Mouse (Mus musculus): Measurements from ENCODE around the gene Slc25a11. TPM values are rescaled to one million over a fixed set of nuclear protein-coding genes. Genes with fewer than 3 reads are reported as not detected.

Gene Slc25a11
- 150 and 153 TPM in 2 replicates for polyA plus RNA-seq (2015; fragmentation: Nextera tagmentation; extraction: Ambion mirVana)

GRCm38 (mm10) chr11:70646691-70647650 lies at the start of gene Slc25a11, which contains the start of gene Rnf167:
Gene Slc25a11 (minus strand): TSS chr11:70647479.
Gene Rnf167 (plus strand): TSS chr11:70647235.
- WGBS: under 1% methylated on average over 63 of the region's 63 CpGs
- H3K4me1 ChIP-seq (replicated peaks): peaks cover 50% of the 10 kb centered on the region

GRCm38 (mm10) chr11:70693504-70693903 lies 46.2 kb upstream of the Slc25a11 start:
- H3K27me3 ChIP-seq: no peaks in the 10 kb centered on the region
- H3K9ac ChIP-seq: no peak overlapping the region
- 70% methylated on average over 3 of the region's 3 CpGs for WGBS
- H3K4me3 ChIP-seq: no peak overlapping the region
- H3K27ac ChIP-seq (replicated peaks): no peak overlapping the region
- H3K4me1 ChIP-seq (replicated peaks): peaks cover 5% of the 10 kb centered on the region
- ATAC-seq (ENCODE audit: low read depth): no peak
- no peak overlapping the region for H3K4me2 ChIP-seq
- no peaks in the 10 kb centered on the region for H3K36me3 ChIP-seq
- no peaks in the 10 kb centered on the region for H3K9me3 ChIP-seq

More at GRCm38 (mm10) chr11:70646691-70647650, at the start of gene Slc25a11, which contains the start of gene Rnf167:
- Histone ChIP-seq H3K27me3 (no peaks in the 10 kb centered on the region), H3K27ac (replicated peaks) (peak within 1 kb of the TSS; percentile 94), H3K36me3 (peaks cover 66% of the 10 kb centered on the region), H3K9me3 (no peaks in the 10 kb centered on the region), H3K4me3 (peak within 1 kb of the TSS; percentile 87), H3K9ac (peak within 1 kb of the TSS; percentile 93), H3K4me2 (peak within 1 kb of the TSS; percentile 100)
- peak; percentile 91 for ATAC-seq (ENCODE audit: low read depth)

- ATAC-seq (ENCODE audit: low read depth): no peak
- WGBS: 60% methylated on average over 4 of the region's 4 CpGs
- Histone ChIP-seq H3K4me2 (no peak overlapping the region), H3K9me3 (no peaks in the 10 kb centered on the region), H3K9ac (no peak overlapping the region), H3K36me3 (peaks cover 16% of the 10 kb centered on the region), H3K4me1 (replicated peaks) (peaks cover 27% of the 10 kb centered on the region), H3K4me3 (no peak overlapping the region), H3K27me3 (no peaks in the 10 kb centered on the region), H3K27ac (replicated peaks) (no peak overlapping the region)
Observed at GRCm38 (mm10) chr11:70689578-70689977, 42.3 kb upstream of the Slc25a11 start.

GRCm38 (mm10) chr11:70688372-70688771 lies 41.1 kb upstream of the Slc25a11 start:
- Histone ChIP-seq H3K9ac (peak overlapping the region; percentile 90), H3K36me3 (peaks cover 28% of the 10 kb centered on the region), H3K27ac (replicated peaks) (peak overlapping the region; percentile 83), H3K4me1 (replicated peaks) (peaks cover 27% of the 10 kb centered on the region), H3K9me3 (no peaks in the 10 kb centered on the region), H3K27me3 (no peaks in the 10 kb centered on the region), H3K4me3 (peak overlapping the region; percentile 85), H3K4me2 (peak overlapping the region; percentile 72)
- 7% methylated on average over 8 of the region's 8 CpGs for WGBS
- ATAC-seq (ENCODE audit: low read depth): no peak

GRCm38 (mm10) chr11:70687601-70688199 lies 40.4 kb upstream of the Slc25a11 start, which contains the start of gene Camta2:
Gene Camta2 (minus strand): TSS chr11:70688105.
- Histone ChIP-seq H3K4me2 (peak within 1 kb of the TSS; percentile 72), H3K27me3 (no peaks in the 10 kb centered on the region), H3K4me1 (replicated peaks) (peaks cover 28% of the 10 kb centered on the region), H3K4me3 (peak within 1 kb of the TSS; percentile 85), H3K9ac (peak within 1 kb of the TSS; percentile 90), H3K27ac (replicated peaks) (peak within 1 kb of the TSS; percentile 83), H3K36me3 (peaks cover 35% of the 10 kb centered on the region), H3K9me3 (no peaks in the 10 kb centered on the region)
- under 1% methylated on average over 55 of the region's 55 CpGs for WGBS
- peak; percentile 84 for ATAC-seq (ENCODE audit: low read depth)

GRCm38 (mm10) chr11:70686901-70687566 lies 39.8 kb upstream of the Slc25a11 start:
- peak overlapping the region; percentile 83 for H3K27ac ChIP-seq (replicated peaks)
- WGBS: 4% methylated on average over 16 of the region's 16 CpGs
- H3K4me2 ChIP-seq: peak overlapping the region; percentile 72
- ATAC-seq (ENCODE audit: low read depth): peak; percentile 74
- peaks cover 41% of the 10 kb centered on the region for H3K36me3 ChIP-seq
- peak overlapping the region; percentile 90 for H3K9ac ChIP-seq
- no peaks in the 10 kb centered on the region for H3K27me3 ChIP-seq
- peaks cover 35% of the 10 kb centered on the region for H3K4me1 ChIP-seq (replicated peaks)
- no peaks in the 10 kb centered on the region for H3K9me3 ChIP-seq
- peak overlapping the region; percentile 85 for H3K4me3 ChIP-seq

GRCm38 (mm10) chr11:70683640-70684039 lies 36.4 kb upstream of the Slc25a11 start:
- Histone ChIP-seq H3K9me3 (no peaks in the 10 kb centered on the region), H3K4me2 (no peak overlapping the region), H3K4me1 (replicated peaks) (peaks cover 33% of the 10 kb centered on the region), H3K36me3 (peaks cover 69% of the 10 kb centered on the region), H3K27me3 (no peaks in the 10 kb centered on the region), H3K9ac (no peak overlapping the region), H3K27ac (replicated peaks) (no peak overlapping the region), H3K4me3 (no peak overlapping the region)
- 91% methylated on average over 5 of the region's 5 CpGs for WGBS
- ATAC-seq (ENCODE audit: low read depth): no peak

- no peaks in the 10 kb centered on the region for H3K27me3 ChIP-seq
- 11% methylated on average over 11 of the region's 11 CpGs for WGBS
- no peaks in the 10 kb centered on the region for H3K9me3 ChIP-seq
- no peak overlapping the region for H3K4me3 ChIP-seq
- H3K4me1 ChIP-seq (replicated peaks): peaks cover 21% of the 10 kb centered on the region
- H3K36me3 ChIP-seq: peaks cover 76% of the 10 kb centered on the region
- H3K4me2 ChIP-seq: peak overlapping the region; percentile 14; the same call in 1 of the 2 replicates
- H3K9ac ChIP-seq: peak overlapping the region; percentile 47; the same call in 1 of the 2 replicates
- H3K27ac ChIP-seq (replicated peaks): peak overlapping the region; percentile 61
- ATAC-seq (ENCODE audit: low read depth): 0 out of 2 replicates have a peak, but pooled peaks have one; percentile 51
Observed at GRCm38 (mm10) chr11:70681897-70682581, 34.8 kb upstream of the Slc25a11 start.

GRCm38 (mm10) chr11:70681170-70681569 lies 33.9 kb upstream of the Slc25a11 start:
- no peaks in the 10 kb centered on the region for H3K27me3 ChIP-seq
- H3K9ac ChIP-seq: no peak overlapping the region
- 62% methylated on average over 12 of the region's 12 CpGs for whole genome bisulfite sequencing
- H3K4me3 ChIP-seq: no peak overlapping the region
- H3K4me2 ChIP-seq: no peak overlapping the region
- no peak for ATAC-seq (ENCODE audit: low read depth)
- no peak overlapping the region for H3K27ac ChIP-seq (replicated peaks)
- no peaks in the 10 kb centered on the region for H3K9me3 ChIP-seq
- H3K4me1 ChIP-seq (replicated peaks): peaks cover 13% of the 10 kb centered on the region
- peaks cover 84% of the 10 kb centered on the region for H3K36me3 ChIP-seq

GRCm38 (mm10) chr11:70679894-70680293 lies 32.6 kb upstream of the Slc25a11 start:
- no peak overlapping the region for H3K9ac ChIP-seq
- H3K36me3 ChIP-seq: peaks cover 85% of the 10 kb centered on the region
- no peak overlapping the region for H3K4me3 ChIP-seq
- WGBS: 94% methylated on average over 8 of the region's 8 CpGs
- H3K4me1 ChIP-seq (replicated peaks): peaks cover 9% of the 10 kb centered on the region
- no peaks in the 10 kb centered on the region for H3K27me3 ChIP-seq
- no peaks in the 10 kb centered on the region for H3K9me3 ChIP-seq
- no peak for ATAC-seq (ENCODE audit: low read depth)
- no peak overlapping the region for H3K4me2 ChIP-seq
- no peak overlapping the region for H3K27ac ChIP-seq (replicated peaks)

- no peaks in the 10 kb centered on the region for H3K9me3 ChIP-seq
- no peak overlapping the region for H3K4me3 ChIP-seq
- no peaks in the 10 kb centered on the region for H3K27me3 ChIP-seq
- H3K9ac ChIP-seq: no peak overlapping the region
- no peak for ATAC-seq (ENCODE audit: low read depth)
- peaks cover 9% of the 10 kb centered on the region for H3K4me1 ChIP-seq (replicated peaks)
- no peak overlapping the region for H3K4me2 ChIP-seq
- 96% methylated on average over 8 of the region's 8 CpGs for WGBS
- no peak overlapping the region for H3K27ac ChIP-seq (replicated peaks)
- H3K36me3 ChIP-seq: peaks cover 84% of the 10 kb centered on the region
Observed at GRCm38 (mm10) chr11:70679361-70679760, 32.1 kb upstream of the Slc25a11 start.
